ENCODE assay signal across 34 mouse cellular contexts in genomic region chr19:10822534-10822933, GRCm38 (mm10). TPM values are rescaled to one million over a fixed set of nuclear protein-coding genes. Genes with fewer than 3 reads are reported as not detected.
"Had no signal": no experiment of that assay in that cellular context is flagged by ENCODE, and none has a peak within 500 bp of the region (broad histone marks: within the 10 kb centered on the region; RNA-seq: fewer than 3 reads in every experiment).

No protein-coding gene starts in this region.

- H3K9me3 ChIP-seq: limb, embryonic 10.5 days; limb, embryonic 12.5 days; limb, embryonic 13.5 days; limb, embryonic 15.5 days; liver, embryonic 13.5 days; liver, embryonic 15.5 days; lung, embryonic 15.5 days; megakaryocyte, embryonic 14.5 days; midbrain, embryonic 10.5 days; midbrain, embryonic 12.5 days; midbrain, embryonic 13.5 days; midbrain, embryonic 15.5 days; neural tube, embryonic 12.5 days had no signal

- H3K4me2 ChIP-seq: limb, embryonic 12.5 days; limb, embryonic 13.5 days; limb, embryonic 15.5 days; liver, embryonic 13.5 days; liver, embryonic 15.5 days; lung, embryonic 14.5 days; lung, embryonic 15.5 days; midbrain, embryonic 11.5 days; midbrain, embryonic 12.5 days; midbrain, embryonic 13.5 days; midbrain, embryonic 15.5 days; neural tube, embryonic 12.5 days had no signal

- H3K4me1 ChIP-seq: limb, embryonic 15.5 days; liver, embryonic 13.5 days; liver, embryonic 15.5 days; lung, embryonic 15.5 days; midbrain, embryonic 15.5 days; neural tube, embryonic 12.5 days had no signal

- ATAC-seq: lung, postnatal 0 days; midbrain, embryonic 13.5 days; midbrain, embryonic 15.5 days; midbrain, embryonic 16.5 days had no signal

- H3K27ac ChIP-seq: left cerebral cortex, adult 2 months; limb, embryonic 10.5 days; limb, embryonic 12.5 days; limb, embryonic 13.5 days; limb, embryonic 15.5 days; liver, embryonic 13.5 days; liver, embryonic 14.5 days; liver, embryonic 15.5 days; lung, embryonic 15.5 days; macrophage; midbrain, embryonic 10.5 days; midbrain, embryonic 12.5 days; midbrain, embryonic 13.5 days; midbrain, embryonic 15.5 days; neural tube, embryonic 12.5 days had no signal

- H3K9ac ChIP-seq: limb, embryonic 12.5 days; limb, embryonic 13.5 days; limb, embryonic 15.5 days; liver, embryonic 13.5 days; liver, embryonic 14.5 days; liver, embryonic 15.5 days; lung, embryonic 14.5 days; lung, embryonic 15.5 days; midbrain, embryonic 12.5 days; midbrain, embryonic 13.5 days; midbrain, embryonic 15.5 days; neural tube, embryonic 12.5 days had no signal

- H3K4me3 ChIP-seq: left cerebral cortex, adult 2 months; limb, embryonic 10.5 days; limb, embryonic 12.5 days; limb, embryonic 13.5 days; limb, embryonic 15.5 days; liver, embryonic 13.5 days; liver, embryonic 15.5 days; lung, embryonic 15.5 days; megakaryocyte, embryonic 14.5 days; midbrain, embryonic 10.5 days; midbrain, embryonic 12.5 days; midbrain, embryonic 13.5 days; midbrain, embryonic 15.5 days; myocyte; neural tube, embryonic 12.5 days had no signal

- DNase-seq: layer of hippocampus, postnatal 36 days; left cerebral cortex, postnatal 4 days; liver, embryonic 13.5 days; lung, adult 18-20 months; lung, adult 2 months; lung, embryonic 14.5 days; lung, postnatal 10 days; lung, postnatal 14 days; lung, postnatal 36 days; lung, postnatal 4 days; midbrain, embryonic 14.5 days had no signal

- H3K36me3 ChIP-seq: limb, embryonic 10.5 days; limb, embryonic 12.5 days; limb, embryonic 13.5 days; limb, embryonic 15.5 days; liver, embryonic 13.5 days; liver, embryonic 15.5 days; lung, embryonic 15.5 days; midbrain, embryonic 10.5 days; midbrain, embryonic 12.5 days; midbrain, embryonic 13.5 days; midbrain, embryonic 15.5 days; neural tube, embryonic 12.5 days had no signal

- H3K27me3 ChIP-seq: limb, embryonic 12.5 days; limb, embryonic 13.5 days; limb, embryonic 15.5 days; liver, embryonic 13.5 days; liver, embryonic 15.5 days; lung, embryonic 15.5 days; midbrain, embryonic 12.5 days; midbrain, embryonic 13.5 days; midbrain, embryonic 15.5 days; neural tube, embryonic 12.5 days had no signal

RNA-seq across cellular contexts. Expression of gene Cd6, which starts 7.3 kb away (rescaled TPM):
- total RNA-seq: left cerebral cortex, postnatal 4 days; midbrain, postnatal 0 days had no signal
- polyA plus RNA-seq: limb, embryonic 10.5 days; limb, embryonic 12.5 days; limb, embryonic 13.5 days; limb, embryonic 15.5 days; liver, embryonic 14.5 days; liver, embryonic 15.5 days; lung, postnatal 0 days; midbrain, embryonic 10.5 days; midbrain, embryonic 11.5 days; midbrain, embryonic 12.5 days; midbrain, embryonic 13.5 days; midbrain, embryonic 14.5 days; midbrain, embryonic 16.5 days; myocyte; neural tube, embryonic 11.5 days; neural tube, embryonic 12.5 days had no signal

RNA-seq across cellular contexts. Expression of gene Tmem132a, which starts 47.2 kb away (rescaled TPM):
- total RNA-seq: megakaryocyte progenitor cell, adult 5-6 weeks; monocyte, adult 5-6 weeks had no signal
